Mouse (Mus musculus) ES-CJ7 (cell line): Measurements from ENCODE around the gene Dek.

Experiments used
- DNase-seq: peaks from one replicate; pipeline ENCODE4 v3.0.0; 2011; ENCODE audit warnings: low read depth, low spot score

Gene Dek

DNA sequence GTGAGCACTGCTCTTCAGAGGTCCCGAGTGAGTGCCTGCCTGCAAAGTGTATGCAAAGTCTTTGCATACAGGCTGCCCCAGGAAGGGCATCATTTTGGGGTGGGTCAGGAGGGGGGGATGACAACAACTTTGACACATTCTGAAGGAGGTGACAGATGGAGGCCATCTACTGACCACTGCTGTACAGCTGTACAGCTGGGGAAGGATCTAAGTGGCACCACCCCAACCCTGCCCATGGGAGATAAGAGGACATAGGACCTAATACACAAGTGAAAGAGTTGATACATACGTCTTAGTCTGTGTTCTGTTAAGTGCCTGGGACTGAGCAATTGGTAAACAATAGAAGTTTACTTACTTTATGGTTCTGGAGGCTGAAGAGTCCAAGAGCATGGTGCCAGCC, 3.2 kb upstream of the Dek start:
- DNase-seq, result no peak

DNA sequence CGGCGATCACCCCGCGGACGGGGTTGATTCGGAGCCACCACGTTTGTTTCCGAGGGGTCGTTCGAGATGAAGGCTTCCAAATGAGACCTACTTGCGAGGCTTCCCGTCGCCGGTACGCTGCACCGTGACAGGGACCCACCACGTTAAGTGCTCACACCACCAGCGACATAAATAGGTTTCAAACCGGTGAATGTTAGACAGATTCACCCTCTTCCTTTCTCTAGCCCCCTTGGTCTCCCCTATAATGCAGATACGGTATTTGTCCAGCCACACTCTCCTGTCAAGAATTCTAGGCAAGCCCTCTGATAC, 533 bp upstream of the Dek start:
- DNase-seq, result no peak

DNA sequence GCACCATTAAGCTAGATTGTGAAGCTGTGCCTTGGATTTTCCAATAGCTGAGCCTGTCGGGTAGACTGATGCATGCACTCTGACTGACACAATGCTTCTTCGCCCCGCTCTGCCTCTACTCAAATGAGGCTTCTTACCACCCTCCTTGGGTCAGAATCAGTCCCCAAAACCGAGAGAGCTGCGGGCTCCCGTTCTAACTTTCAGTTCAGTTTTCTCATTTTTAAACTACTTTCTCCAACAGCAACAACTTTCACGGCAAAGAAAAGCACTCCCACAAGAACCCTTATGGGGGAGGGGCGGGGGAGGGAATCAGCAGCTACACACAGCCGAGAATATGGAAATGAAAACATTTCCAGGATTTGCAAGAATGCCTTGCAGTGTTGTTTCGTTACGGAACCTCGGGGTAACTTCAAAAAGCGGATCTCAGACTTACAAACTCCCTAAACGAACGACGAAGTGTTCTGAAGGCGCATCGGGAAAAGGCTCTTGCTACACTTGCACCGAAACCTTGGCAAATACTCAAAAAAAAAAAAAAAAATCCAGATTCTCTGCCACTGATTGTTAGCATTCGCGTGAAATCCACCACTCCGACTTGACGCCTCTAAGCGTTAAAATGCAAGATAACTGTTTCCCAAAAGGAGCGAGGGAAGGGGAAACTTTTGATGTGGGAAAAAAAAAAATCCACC, 1.0 kb downstream of the Dek start:
- peak; percentile 32 for DNase-seq

DNA sequence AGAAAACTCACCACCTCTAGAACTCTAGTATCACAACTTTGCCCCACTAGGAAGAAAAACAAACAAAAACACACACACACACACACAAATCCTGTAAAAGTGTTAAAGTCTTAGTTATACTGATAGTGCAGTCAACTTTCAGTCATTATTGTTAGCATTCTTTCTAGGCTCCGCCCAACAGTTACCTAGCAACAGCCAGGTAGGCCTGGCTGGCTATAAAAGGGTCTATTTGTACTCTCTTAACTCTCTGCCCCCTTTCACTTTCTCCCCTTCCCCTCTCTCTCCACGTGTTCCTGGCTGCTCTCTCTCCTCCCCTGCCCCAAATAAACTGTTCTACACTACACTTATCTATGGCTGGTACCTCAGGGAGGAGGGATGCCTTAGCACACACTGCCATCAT, 1.9 kb downstream of the Dek start:
- peak; percentile 41 for DNase-seq

DNA sequence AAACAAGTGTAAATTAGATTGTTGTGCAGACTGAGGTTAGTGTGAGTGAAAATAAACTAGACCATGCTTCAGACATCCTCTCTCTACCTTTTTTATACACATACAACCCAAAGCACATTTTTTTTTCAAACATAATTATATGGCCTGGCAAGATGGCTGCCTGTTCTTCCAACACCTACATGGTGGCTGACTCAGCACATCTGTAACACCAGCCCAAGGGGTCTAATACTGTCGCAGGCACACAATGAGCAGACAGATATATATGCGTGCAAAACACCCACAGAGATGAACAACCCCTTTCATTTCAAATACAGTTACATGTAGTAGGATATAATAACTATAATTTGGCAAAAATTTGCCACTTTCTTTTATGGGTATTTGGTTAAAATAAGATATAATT, 5.4 kb downstream of the Dek start:
- no peak for DNase-seq

DNA sequence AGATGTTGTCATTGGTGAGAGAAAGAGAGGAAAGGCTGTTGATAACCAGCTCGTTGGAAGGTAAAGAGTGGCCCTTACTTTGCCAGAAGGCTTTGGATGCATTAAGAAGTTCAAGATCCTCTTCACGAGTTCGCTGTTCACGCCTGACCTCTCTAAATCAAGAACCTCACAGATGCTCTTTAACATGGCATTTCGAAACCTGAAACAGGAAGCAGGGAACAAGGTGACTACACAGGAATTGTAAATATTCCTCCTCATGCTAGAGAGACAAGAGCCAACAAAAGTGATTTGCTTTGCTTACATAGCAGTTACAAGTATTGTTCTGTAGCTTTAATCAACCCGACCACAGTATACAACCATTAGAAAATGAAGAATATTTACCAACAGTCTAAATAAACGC, 6.7 kb downstream of the Dek start:
- no peak for DNase-seq

DNA sequence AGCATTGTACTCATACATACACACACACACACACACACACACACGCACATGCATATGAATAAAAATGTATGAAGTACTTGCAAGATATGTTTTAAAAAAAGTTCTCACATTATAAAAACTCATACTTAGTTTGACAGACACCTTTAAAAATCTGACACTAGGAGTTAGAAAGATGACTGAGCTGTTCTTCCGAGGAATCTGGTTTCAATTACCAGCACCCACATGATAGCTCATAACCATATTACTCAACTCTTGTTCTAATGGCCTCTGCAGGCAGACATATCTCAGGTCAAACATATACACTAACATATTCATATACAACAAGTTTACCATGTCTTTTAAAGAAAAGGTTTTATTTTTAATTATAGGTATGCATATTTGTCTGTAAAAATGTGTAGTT, 9.4 kb downstream of the Dek start:
- DNase-seq, result no peak

DNA sequence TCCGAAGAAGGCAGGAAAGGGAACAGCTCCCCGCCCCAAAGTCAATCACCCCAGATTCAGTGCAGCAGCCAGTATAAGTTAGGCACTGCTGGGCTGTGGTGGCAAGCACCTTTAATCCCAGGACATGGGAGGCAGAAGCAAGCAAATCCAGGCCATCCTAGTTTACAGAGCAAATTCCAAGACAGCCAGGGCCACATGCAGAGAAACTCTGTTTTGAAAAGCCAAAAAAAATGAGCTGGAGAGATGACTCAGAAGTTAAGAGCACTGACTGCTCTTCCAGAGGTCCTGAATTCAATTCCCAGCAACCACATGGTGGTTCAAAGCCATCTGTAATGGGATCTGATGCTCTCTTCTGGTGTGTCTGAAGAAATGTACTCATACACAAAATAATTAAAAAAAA, 12.2 kb downstream of the Dek start:
- DNase-seq, result no peak

DNA sequence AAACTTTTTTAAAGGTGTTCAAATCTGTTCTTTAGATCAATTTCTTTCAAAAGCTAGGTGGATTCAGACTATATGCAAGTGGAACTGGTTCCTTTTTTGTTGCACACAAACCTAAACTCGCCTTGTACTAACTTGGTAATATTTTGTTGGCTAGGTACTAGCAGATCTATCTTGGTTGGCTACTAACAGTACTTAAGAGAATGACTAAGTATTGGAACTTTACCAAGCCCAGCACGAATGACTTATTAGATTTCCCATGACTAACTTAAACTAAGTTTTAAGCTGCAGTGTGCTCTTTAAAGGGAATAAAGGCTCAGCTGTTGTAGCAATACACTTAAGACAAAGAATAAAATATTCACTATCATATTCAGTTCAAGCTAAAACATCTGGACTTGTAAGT, 16.7 kb downstream of the Dek start:
- DNase-seq, result no peak

DNA sequence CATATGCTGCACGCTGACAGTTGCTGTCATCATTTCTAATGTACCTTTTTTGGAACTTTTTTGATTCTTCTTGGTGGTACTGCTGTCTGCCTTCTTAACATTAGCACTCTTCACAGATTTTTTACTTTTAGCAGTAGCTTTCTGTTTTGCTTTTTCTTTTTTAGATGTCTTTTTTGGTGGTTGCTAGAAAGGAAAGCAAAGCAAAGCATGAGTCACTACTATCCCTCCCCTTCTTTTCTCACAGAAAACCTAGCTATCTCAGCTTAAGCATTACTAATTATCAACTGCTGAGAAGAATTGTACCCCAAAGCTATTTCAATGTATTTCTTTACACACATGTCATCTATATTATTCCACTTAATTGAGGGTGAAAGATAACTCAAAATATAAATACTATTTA, 17.6 kb downstream of the Dek start:
- no peak for DNase-seq

DNA sequence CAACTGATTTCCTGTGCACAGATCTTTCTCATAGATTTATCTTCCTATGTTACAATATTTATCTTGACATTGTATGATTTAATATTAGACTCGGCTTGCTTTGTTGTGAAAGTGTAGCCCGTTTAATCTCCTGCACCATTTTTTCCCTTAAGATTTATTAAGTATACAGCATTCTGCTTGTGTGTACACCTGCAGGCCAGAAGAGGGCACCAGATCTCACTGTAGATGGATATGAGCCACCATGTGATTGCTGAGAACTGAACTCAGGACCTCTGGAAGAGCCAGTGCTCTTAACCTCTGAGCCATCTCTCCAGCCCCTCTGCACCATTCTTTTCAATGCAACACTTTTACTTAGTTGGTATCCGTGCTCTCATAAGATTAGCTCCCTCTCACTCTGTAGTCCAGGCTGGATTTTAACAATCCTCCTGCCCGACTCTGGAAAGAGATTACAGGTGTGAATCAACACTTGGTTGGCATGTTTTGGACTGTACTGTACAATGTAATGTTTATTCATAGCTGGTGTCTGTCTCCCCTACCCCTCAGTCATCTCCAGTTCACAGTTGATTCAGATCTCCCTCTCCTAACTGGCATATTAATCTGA, 25.0 kb downstream of the Dek start:
- peak; percentile 60 for DNase-seq

DNA sequence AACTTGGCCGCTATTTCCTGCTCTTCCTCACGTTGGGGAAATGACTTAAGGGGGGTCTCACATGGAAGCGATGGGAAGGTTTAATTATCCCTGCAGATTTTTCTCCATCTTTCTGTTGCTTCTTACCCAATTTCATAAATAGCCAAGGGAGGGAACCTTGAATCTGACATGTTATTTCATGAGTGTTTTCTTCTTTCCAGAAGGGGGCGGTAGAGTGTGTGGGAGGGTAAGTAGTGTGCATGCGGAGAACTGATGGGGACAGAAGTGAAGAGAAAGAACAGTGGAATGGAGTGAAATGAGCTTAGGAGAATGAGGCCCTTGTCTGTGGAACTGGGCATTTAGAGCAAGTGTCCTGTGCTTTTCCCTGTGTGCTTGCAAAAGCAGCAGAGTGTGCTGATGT, 27.2 kb downstream of the Dek start:
- peak; percentile 32 for DNase-seq

DNA sequence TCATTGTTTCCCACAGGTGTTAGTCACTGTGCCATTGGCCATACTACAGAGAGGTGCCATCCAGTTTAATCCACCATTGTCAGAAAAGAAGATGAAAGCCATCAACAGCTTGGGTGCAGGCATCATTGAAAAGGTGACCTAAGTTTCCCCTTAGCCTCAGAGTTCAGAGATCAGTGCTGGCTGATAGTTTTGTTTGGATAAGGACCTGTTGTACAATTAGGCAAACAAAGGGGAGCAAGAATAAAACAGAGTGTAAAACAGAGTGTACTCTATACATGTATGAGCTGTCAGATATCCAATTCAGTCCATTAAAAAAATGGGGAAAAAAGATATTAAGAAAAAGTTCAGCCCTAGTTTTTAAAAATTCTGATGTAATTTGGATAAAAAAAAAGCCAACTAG, 28.6 kb downstream of the Dek start:
- no peak for DNase-seq

DNA sequence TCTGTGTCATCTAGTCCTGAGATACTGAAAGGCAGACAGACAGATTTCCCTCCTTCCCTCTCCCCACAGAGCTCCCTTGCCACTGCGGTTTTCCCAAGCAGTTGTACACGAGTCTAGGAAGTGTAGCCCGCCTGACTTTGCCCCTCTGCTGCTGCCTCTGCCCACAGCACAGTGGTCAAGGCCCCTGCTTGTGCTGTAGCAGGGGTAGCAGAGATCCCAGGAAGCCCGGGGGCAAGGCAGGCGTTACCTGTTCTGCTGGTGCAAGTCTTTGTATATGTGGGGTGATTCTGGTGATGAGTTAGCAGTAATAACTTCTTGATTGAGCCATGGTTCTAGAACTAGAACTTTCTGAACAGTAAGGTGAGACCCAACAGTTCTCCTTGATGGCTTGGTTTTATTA, 29.8 kb downstream of the Dek start:
- no peak for DNase-seq

DNA sequence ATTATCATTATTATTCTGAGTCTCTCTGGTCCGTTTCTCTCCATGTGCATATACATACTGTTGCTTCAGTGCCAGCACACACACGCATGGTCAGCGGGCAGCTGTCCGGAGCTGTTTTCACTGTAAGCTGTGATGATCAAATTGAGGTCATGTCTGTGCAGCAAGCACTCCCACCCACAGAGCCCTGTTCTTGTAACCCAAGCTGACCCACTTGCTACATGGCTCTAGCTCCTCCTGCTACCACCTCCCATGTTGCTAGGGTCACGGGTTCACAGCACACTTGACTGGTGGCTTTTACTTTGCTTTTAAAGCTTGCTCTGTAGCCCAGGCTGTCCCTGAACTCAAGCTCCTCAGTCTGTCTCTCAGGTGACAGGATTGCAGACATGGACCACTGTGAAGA, 33.5 kb downstream of the Dek start:
- no peak for DNase-seq

DNA sequence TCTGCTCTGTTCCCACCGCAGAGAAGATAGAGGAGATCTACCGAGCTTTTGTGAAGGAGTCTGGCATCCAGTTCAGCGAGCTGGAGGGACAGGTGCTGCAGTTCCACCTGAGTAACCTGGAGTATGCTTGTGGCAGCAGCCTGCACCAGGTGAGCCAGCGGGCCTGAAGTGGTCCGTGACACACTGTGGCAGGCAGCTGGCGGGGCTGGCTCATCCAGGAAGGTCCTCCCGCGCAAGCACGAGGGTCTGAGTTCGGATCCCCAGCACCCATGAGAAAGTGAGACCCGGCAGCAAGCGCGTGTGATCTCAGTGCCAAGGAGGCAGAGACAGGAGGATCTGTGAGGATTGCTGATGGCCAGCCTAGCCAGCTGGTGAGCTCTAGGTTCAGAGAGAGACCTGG, 34.1 kb downstream of the Dek start:
- no peak for DNase-seq

DNA sequence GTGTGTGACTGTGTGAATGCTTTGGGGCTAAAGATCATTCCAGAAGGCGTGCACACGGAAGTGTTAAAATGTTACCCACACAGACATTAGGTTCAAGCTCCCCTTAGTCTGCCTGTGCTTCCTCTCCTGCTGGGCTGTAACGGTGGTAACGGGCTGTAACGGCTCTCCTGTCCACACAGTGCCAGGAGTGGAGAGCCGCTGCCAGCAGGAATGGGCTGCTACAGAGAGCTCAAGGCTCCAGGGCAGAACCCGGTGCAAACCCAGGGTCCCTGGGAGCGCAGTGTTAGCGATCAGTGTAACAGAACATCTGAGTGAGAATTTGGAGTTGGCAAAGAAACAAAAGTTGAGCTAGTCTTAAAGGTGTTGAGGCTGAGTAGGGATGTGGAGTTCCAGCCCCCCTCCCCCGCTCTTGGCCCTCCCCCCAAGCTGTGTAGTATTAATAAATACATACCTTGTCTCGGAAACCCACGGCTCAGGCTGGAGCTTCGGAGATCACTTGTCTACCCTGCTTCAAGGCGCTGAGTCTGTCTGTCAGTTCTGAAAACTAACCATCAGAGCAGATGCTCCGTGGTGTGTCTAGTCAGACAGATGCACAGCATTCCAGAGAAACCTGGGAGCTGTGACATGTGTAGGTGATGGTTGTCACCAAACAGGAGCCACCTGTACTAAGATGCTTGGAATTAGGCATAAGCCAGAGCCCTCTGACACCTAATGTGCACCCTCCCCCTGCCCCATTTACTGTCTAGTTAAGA, 35.5 kb downstream of the Dek start:
- no peak for DNase-seq

DNA sequence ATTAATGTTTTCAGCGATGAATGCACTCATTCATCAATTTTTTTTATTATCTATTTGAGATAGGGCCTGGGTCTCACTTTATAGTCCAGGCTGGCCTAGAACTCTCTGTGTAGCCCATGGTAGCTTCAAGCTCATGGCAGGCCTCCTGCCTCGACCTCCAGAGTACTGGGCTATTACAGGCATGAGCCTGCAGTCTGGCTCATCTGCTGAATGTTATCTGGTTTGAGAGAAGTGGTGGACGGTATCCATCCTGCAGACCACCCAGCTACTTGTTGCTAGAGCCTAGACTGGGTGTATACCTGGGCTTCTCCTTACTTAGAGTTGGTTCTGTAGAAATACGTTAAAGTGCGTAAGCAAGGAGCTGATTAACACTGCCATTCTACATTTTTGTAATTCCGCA, 39.0 kb downstream of the Dek start:
- DNase-seq, result no peak

DNA sequence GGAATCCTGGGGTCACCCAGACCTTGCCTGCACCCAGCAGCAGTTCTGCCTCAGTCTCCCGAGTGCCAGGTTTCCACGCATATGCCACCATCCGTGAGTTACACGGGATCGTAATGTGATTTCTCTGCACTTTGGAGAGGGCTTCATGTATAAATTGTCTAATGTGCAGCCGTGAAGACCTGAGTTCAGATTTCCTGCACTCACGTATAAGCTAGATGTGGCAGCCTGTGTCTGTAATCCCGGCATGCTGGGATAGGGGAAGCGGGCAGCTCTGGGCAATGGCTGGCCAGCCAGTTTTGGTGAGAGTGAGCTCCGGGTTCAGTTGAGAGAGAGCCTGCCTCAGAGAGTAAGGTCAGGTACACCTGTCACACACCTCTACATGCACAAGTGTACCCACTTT, 39.5 kb downstream of the Dek start:
- DNase-seq, result no peak

DNA sequence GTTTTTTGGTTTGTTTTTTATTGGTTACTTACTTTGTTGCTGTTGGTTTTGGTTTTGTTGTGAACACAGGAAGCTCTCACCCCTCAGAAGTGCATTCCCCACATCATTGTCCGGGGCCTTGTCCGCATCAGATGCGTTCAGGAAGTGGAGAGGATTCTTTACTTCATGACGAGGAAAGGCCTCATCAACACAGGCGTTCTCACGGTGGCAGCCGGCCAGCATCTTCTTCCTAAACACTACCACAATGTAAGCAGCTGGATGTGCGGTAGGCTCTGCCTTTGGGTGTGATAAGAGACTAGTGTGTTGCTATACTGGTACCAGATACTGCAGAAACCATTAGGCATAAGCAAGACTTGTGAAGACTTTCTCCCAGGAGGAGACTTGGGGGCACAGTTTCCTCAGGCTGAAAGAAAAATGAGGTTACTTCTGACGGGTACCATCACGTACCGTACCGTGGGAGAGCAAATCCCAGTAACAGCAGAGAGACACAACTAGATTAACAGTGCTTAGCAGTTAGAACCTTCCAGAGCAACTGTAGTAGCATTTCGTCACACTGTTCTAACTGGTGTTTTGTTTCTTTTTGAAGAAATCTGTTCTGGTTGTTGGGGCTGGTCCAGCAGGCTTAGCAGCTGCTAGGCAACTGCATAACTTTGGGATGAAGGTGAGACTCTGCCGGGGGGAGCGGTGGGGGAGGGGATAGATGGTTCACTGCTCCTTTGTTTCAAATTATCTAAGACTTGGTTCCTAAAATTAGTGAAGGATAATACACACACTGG, 41.8 kb downstream of the Dek start:
- DNase-seq, result no peak

DNA sequence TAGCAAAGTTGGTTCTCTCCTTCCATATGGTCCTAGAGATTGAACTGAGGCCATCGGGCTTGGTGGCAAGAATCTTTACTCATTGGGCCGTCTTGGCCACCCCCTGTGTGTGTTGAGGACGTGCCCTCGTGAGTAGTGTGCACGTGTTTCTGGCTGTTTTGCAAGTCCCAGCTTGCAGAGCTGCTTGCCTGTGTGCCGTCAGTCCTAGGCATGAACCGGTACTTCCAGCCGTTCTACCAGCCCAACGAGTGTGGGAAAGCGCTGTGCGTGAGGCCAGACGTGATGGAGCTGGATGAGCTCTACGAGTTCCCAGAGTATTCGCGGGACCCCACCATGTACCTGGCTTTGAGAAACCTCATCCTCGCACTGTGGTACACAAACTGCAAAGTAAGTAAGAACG, 43.2 kb downstream of the Dek start:
- no peak for DNase-seq

DNA sequence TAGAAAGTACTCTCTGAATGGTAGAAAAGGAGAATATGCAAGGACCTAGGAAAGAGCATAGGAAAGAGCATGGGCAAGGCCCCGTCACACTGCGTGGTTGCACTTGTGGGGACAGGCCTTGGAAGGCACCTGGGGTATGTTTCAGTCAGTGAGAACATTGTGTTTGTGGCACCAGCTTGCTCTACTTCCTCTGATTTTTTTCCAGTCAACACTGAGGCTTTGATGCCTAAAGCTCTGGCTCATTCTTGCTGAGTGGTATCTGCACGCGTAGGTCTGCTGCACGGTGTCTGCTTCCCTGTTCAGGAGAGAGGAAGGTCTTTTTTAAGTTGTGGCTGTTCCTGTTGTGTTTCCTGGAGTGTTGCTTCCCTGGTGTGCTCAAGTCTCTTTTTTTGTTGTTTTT, 49.2 kb downstream of the Dek start:
- no peak for DNase-seq

DNA sequence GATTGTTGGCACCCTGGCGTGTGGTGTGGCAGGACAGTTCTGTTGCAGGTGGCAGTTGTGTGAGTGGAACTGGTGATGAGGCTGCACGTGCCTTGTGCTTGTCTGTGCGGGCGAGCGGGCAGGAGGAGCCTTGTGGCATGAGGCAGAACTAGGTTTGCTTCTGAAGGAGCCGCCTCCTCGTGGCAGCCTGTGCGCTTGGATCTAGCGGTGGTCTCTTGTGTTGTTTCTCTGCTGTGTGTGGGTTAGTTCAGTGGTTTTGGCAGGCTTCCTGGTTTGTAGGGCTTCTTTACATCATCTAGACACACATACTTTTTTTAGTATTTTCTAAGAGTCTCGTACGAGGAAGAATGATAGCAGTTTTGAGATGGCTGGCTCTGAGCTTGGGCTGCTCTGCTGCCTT, 49.9 kb downstream of the Dek start:
- no peak for DNase-seq
